Mouse (Mus musculus): ENCODE results near the gene Tjp1. TPM values are rescaled to one million over a fixed set of nuclear protein-coding genes. Genes with fewer than 3 reads are reported as not detected.
A peak's percentile ranks its signal among the peaks of the same experiment; 100 is the strongest.

The Tjp1 gene
- total and polyA plus RNA-seq, 2 experiments: 6.4 to 19.1 TPM

DNA sequence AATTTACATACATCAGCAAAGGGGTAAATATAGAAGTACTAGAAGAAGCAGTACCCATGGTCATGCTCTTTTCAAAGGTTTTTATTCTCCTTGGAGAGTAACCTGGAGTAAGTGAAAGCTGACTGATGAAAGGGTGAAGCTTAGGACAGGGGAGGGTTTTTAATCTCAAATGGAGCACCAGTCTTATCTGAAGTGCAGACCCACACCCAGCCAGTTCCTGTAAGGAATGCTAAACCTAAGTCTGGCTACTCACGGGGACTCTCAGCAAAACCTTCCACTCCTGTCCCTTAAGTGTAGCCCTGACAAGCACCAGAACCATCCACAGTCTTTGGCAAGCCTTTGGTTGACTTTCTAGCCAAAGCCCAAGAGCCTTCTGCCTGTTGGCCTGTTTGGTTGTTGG is 105.1 kb downstream of the Tjp1 start:
- H3K27ac ChIP-seq (replicated peaks; ENCODE audit: insufficient read depth, low read depth, low read length): no peak overlapping the region
- no peak overlapping the region for H3K4me3 ChIP-seq (ENCODE audit: insufficient read depth, low read depth, low read length)
- H3K4me1 ChIP-seq (ENCODE audit: control insufficient read depth, insufficient read depth, low read length): no peaks in the 10 kb centered on the region
- WGBS: 83% methylated on average over 1 of the region's 1 CpGs
- no peaks in the 10 kb centered on the region for H3K27me3 ChIP-seq (ENCODE audit: control insufficient read depth, insufficient read depth, low read length)
- no peak for DNase-seq (ENCODE audit: extremely low read depth, low read depth, low spot score)
- TF ChIP-seq POLR2A (IDR thresholded peaks at IDR 0.05; ENCODE audit: extremely low read depth, insufficient read depth, low read length) (no peak), CTCF (IDR thresholded peaks at IDR 0.05; ENCODE audit: low read depth, low read length) (no peak)
- H3K9ac ChIP-seq (ENCODE audit: low read depth, low read length): no peak overlapping the region
- no peaks in the 10 kb centered on the region for H3K79me2 ChIP-seq (ENCODE audit: control insufficient read depth, insufficient read depth, low read length)
- no peaks in the 10 kb centered on the region for H3K36me3 ChIP-seq (ENCODE audit: control insufficient read depth, insufficient read depth, low read length)

DNA sequence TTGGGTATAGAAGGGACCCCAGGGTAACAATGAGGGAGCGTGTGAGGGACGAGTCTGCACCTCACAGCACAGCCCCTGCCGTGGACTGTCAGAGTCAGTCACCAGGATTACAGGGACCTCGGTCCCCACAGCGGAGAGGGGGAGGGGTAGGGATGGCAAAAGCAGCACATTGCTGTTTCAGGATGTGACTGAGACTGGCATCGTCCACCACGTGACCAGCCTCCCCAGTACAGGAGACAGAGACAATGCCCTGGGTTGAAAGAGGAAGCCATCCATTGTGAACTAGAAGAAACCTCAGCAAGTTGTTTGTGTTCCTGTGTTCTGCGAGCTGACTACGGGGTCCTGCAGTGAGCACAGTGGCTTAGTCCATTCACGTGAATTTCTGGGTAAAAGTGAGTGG is 106.1 kb downstream of the Tjp1 start:
- no peaks in the 10 kb centered on the region for H3K79me2 ChIP-seq (ENCODE audit: control insufficient read depth, insufficient read depth, low read length)
- DNase-seq (ENCODE audit: extremely low read depth, low read depth, low spot score): peak; percentile 7
- TF ChIP-seq POLR2A (IDR thresholded peaks at IDR 0.05; ENCODE audit: extremely low read depth, insufficient read depth, low read length) (no peak), CTCF (IDR thresholded peaks at IDR 0.05; ENCODE audit: low read depth, low read length) (no peak)
- H3K9ac ChIP-seq (ENCODE audit: low read depth, low read length): no peak overlapping the region
- no peak overlapping the region for H3K4me3 ChIP-seq (ENCODE audit: insufficient read depth, low read depth, low read length)
- no peaks in the 10 kb centered on the region for H3K27me3 ChIP-seq (ENCODE audit: control insufficient read depth, insufficient read depth, low read length)
- H3K4me1 ChIP-seq (ENCODE audit: control insufficient read depth, insufficient read depth, low read length): no peaks in the 10 kb centered on the region
- WGBS: 37% methylated on average over 9 of the region's 10 CpGs
- no peaks in the 10 kb centered on the region for H3K36me3 ChIP-seq (ENCODE audit: control insufficient read depth, insufficient read depth, low read length)
- H3K27ac ChIP-seq (replicated peaks; ENCODE audit: insufficient read depth, low read depth, low read length): no peak overlapping the region

DNA sequence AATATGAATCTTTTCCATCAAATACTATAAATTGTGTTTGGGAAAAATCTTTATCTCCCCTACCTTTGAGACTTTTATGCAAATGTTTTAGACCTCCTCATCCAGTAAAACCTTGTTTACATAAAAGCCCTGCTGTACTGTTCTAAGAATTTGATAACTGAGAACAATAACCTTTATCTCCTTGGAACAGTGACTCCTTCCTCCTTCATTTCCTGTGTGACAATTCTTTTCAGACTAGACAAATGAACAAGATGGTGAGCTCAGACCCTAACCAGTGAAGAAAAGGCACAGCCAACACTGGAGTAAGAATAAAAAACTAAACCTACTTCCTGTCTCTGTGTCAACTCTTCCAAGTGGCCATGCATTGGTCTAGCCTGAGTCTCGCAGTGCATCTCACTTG is 107.7 kb downstream of the Tjp1 start:
- WGBS: 80% methylated on average over 1 of the region's 1 CpGs
- H3K4me3 ChIP-seq (ENCODE audit: insufficient read depth, low read depth, low read length): no peak overlapping the region
- DNase-seq (ENCODE audit: extremely low read depth, low read depth, low spot score): peak; percentile 3
- H3K36me3 ChIP-seq (ENCODE audit: control insufficient read depth, insufficient read depth, low read length): no peaks in the 10 kb centered on the region
- no peak overlapping the region for H3K9ac ChIP-seq (ENCODE audit: low read depth, low read length)
- TF ChIP-seq CTCF (IDR thresholded peaks at IDR 0.05; ENCODE audit: low read depth, low read length) (no peak), POLR2A (IDR thresholded peaks at IDR 0.05; ENCODE audit: extremely low read depth, insufficient read depth, low read length) (no peak)
- no peaks in the 10 kb centered on the region for H3K79me2 ChIP-seq (ENCODE audit: control insufficient read depth, insufficient read depth, low read length)
- peak overlapping the region; percentile 31; the same call in 1 of the 2 replicates for H3K27ac ChIP-seq (replicated peaks; ENCODE audit: insufficient read depth, low read depth, low read length)
- no peaks in the 10 kb centered on the region for H3K27me3 ChIP-seq (ENCODE audit: control insufficient read depth, insufficient read depth, low read length)
- H3K4me1 ChIP-seq (ENCODE audit: control insufficient read depth, insufficient read depth, low read length): no peaks in the 10 kb centered on the region

GRCm38 (mm10) chr7:65419012-65419411 is 108.6 kb downstream of the Tjp1 start:
- Histone ChIP-seq H3K9ac (ENCODE audit: low read depth, low read length) (no peak overlapping the region), H3K27ac (replicated peaks; ENCODE audit: insufficient read depth, low read depth, low read length) (no peak overlapping the region), H3K79me2 (ENCODE audit: control insufficient read depth, insufficient read depth, low read length) (no peaks in the 10 kb centered on the region), H3K36me3 (ENCODE audit: control insufficient read depth, insufficient read depth, low read length) (no peaks in the 10 kb centered on the region), H3K27me3 (ENCODE audit: control insufficient read depth, insufficient read depth, low read length) (no peaks in the 10 kb centered on the region), H3K4me1 (ENCODE audit: control insufficient read depth, insufficient read depth, low read length) (no peaks in the 10 kb centered on the region), H3K4me3 (ENCODE audit: insufficient read depth, low read depth, low read length) (no peak overlapping the region)
- TF ChIP-seq CTCF (IDR thresholded peaks at IDR 0.05; ENCODE audit: low read depth, low read length) (no peak), POLR2A (IDR thresholded peaks at IDR 0.05; ENCODE audit: extremely low read depth, insufficient read depth, low read length) (no peak)
- 93% methylated on average over 3 of the region's 3 CpGs for WGBS
- no peak for DNase-seq (ENCODE audit: extremely low read depth, low read depth, low spot score)

DNA sequence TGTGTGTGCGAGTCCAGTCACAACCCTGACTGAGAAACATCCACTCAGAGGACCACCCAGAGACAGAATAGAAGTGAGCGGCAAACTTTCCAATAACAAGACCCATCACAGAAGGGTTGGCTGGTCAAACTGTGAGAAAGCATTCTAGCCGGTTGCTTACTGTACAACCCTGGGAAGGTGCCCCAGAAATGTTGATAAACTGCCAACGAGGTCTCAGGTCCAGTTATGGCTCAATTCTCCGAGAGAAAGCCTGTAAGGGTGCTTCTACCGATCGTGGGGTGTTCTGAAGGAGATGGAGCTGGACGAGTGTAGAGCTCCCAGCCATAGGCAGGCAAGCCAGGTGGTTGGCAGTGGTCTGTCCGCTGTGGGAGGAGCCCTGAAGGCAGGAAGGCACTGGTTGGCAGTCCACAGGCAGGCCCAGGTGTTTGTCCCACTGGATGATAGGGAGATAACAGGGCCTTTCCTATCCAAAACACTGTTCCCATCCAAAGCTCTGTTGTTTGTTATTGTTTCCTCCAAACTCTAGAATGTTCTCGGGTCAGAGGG is 109.1 kb downstream of the Tjp1 start:
- DNase-seq (ENCODE audit: extremely low read depth, low read depth, low spot score): no peak
- H3K27ac ChIP-seq (replicated peaks; ENCODE audit: insufficient read depth, low read depth, low read length): no peak overlapping the region
- H3K27me3 ChIP-seq (ENCODE audit: control insufficient read depth, insufficient read depth, low read length): no peaks in the 10 kb centered on the region
- H3K4me3 ChIP-seq (ENCODE audit: insufficient read depth, low read depth, low read length): no peak overlapping the region
- 78% methylated on average over 10 of the region's 10 CpGs for WGBS
- no peaks in the 10 kb centered on the region for H3K36me3 ChIP-seq (ENCODE audit: control insufficient read depth, insufficient read depth, low read length)
- TF ChIP-seq CTCF (IDR thresholded peaks at IDR 0.05; ENCODE audit: low read depth, low read length): no peak
- TF ChIP-seq POLR2A (IDR thresholded peaks at IDR 0.05; ENCODE audit: extremely low read depth, insufficient read depth, low read length): no peak
- H3K79me2 ChIP-seq (ENCODE audit: control insufficient read depth, insufficient read depth, low read length): no peaks in the 10 kb centered on the region
- H3K4me1 ChIP-seq (ENCODE audit: control insufficient read depth, insufficient read depth, low read length): no peaks in the 10 kb centered on the region
- no peak overlapping the region for H3K9ac ChIP-seq (ENCODE audit: low read depth, low read length)

GRCm38 (mm10) chr7:65417231-65418100 is 110.1 kb downstream of the Tjp1 start:
- Histone ChIP-seq H3K79me2 (ENCODE audit: control insufficient read depth, insufficient read depth, low read length) (no peaks in the 10 kb centered on the region), H3K36me3 (ENCODE audit: control insufficient read depth, insufficient read depth, low read length) (no peaks in the 10 kb centered on the region)

More at GRCm38 (mm10) chr7:65417231-65418100, 110.1 kb downstream of the Tjp1 start:
- TF ChIP-seq CTCF (IDR thresholded peaks at IDR 0.05; ENCODE audit: low read depth, low read length): no peak
- no peak for TF ChIP-seq POLR2A (IDR thresholded peaks at IDR 0.05; ENCODE audit: extremely low read depth, insufficient read depth, low read length)
- peak; percentile 4 for DNase-seq (ENCODE audit: extremely low read depth, low read depth, low spot score)
- 65% methylated on average over 10 of the region's 10 CpGs for WGBS
- no peaks in the 10 kb centered on the region for H3K27me3 ChIP-seq (ENCODE audit: control insufficient read depth, insufficient read depth, low read length)
- peak overlapping the region; percentile 43 for H3K27ac ChIP-seq (replicated peaks; ENCODE audit: insufficient read depth, low read depth, low read length)
- no peak overlapping the region for H3K4me3 ChIP-seq (ENCODE audit: insufficient read depth, low read depth, low read length)
- no peaks in the 10 kb centered on the region for H3K4me1 ChIP-seq (ENCODE audit: control insufficient read depth, insufficient read depth, low read length)
- H3K9ac ChIP-seq (ENCODE audit: low read depth, low read length): no peak overlapping the region

Data from liver, adult 2 months (tissue).